In genomic region chr11:68500949-68501350, GRCm38 (mm10) we compare ENCODE assay signal across 18 mouse cellular contexts. TPM values are rescaled to one million over a fixed set of nuclear protein-coding genes. Genes with fewer than 3 reads are reported as not detected.
DNase-seq lines count a peak whose midpoint lies in the region; ATAC-seq and TF ChIP-seq lines count a peak whose summit lies in the region.
"Had no signal": no experiment of that assay in that cellular context is flagged by ENCODE, and none has a peak within 500 bp of the region (broad histone marks: within the 10 kb centered on the region; RNA-seq: fewer than 3 reads in every experiment).

No protein-coding gene starts in this region.

- intact Hi-C loops in left cerebral cortex, postnatal 14 days (cut with DNase I), result no loop called here
- intact Hi-C loops in gastrocnemius, postnatal 36 days (cut with DNase I), result no loop called here

- H3K4me2 ChIP-seq in heart, embryonic 15.5 days, result peak overlapping the region; percentile 30
- H3K4me2 ChIP-seq in midbrain, embryonic 14.5 days (ENCODE audit: low read length), result no peak overlapping the region
- no peak overlapping the region for H3K4me2 ChIP-seq in midbrain, embryonic 16.5 days (ENCODE audit: low read length)
- H3K4me2 ChIP-seq in liver, embryonic 11.5 days, result no peak overlapping the region; the same call in 1 of the 2 replicates
- no peak overlapping the region for H3K4me2 ChIP-seq in stomach, postnatal 0 days (replicated peaks; ENCODE audit: low read depth)
- H3K4me2 ChIP-seq: embryonic facial prominence, embryonic 13.5 days; hindbrain, embryonic 15.5 days; kidney, embryonic 15.5 days; limb, embryonic 15.5 days had no signal

- no peak for TF ChIP-seq EP300 in stomach, postnatal 0 days (optimal IDR thresholded peaks at IDR 0.05)

- H3K27ac ChIP-seq in heart, embryonic 15.5 days, result no peak overlapping the region
- no peak overlapping the region for H3K27ac ChIP-seq in midbrain, embryonic 14.5 days (replicated peaks; ENCODE audit: low read depth, low read length)
- no peak overlapping the region for H3K27ac ChIP-seq in midbrain, embryonic 16.5 days (ENCODE audit: low read length)
- H3K27ac ChIP-seq in liver, embryonic 11.5 days (ENCODE audit: low read depth, low read length), result no peak overlapping the region
- H3K27ac ChIP-seq in stomach, postnatal 0 days (replicated peaks), result no peak overlapping the region
- H3K27ac ChIP-seq: embryonic facial prominence, embryonic 13.5 days; hindbrain, embryonic 15.5 days; kidney, embryonic 15.5 days; limb, embryonic 15.5 days; midbrain, embryonic 10.5 days had no signal

- 9% methylated on average over 14 of the region's 14 CpGs for WGBS in heart, embryonic 15.5 days
- 67% methylated on average over 14 of the region's 14 CpGs for WGBS in midbrain, embryonic 14.5 days
- 67% methylated on average over 14 of the region's 14 CpGs for WGBS in midbrain, embryonic 16.5 days
- WGBS in liver, embryonic 11.5 days, result 11% methylated on average over 14 of the region's 14 CpGs
- WGBS in stomach, postnatal 0 days, result 21% methylated on average over 14 of the region's 14 CpGs

- no peaks in the 10 kb centered on the region for H3K36me3 ChIP-seq in heart, embryonic 15.5 days
- H3K36me3 ChIP-seq in midbrain, embryonic 14.5 days (ENCODE audit: control insufficient read depth, insufficient read depth, low read length), result no peaks in the 10 kb centered on the region
- no peaks in the 10 kb centered on the region for H3K36me3 ChIP-seq in midbrain, embryonic 16.5 days (ENCODE audit: control insufficient read depth, insufficient read depth, low read length)
- no peaks in the 10 kb centered on the region for H3K36me3 ChIP-seq in liver, embryonic 11.5 days (ENCODE audit: control insufficient read depth, insufficient read depth, low read length)
- H3K36me3 ChIP-seq in stomach, postnatal 0 days (ENCODE audit: control insufficient read depth, insufficient read depth, low read length), result no peaks in the 10 kb centered on the region
- H3K36me3 ChIP-seq: embryonic facial prominence, embryonic 13.5 days; hindbrain, embryonic 15.5 days; kidney, embryonic 15.5 days; limb, embryonic 15.5 days; midbrain, embryonic 10.5 days had no signal

- H3K9me3 ChIP-seq in heart, embryonic 15.5 days (replicated peaks), result no peaks in the 10 kb centered on the region
- no peaks in the 10 kb centered on the region for H3K9me3 ChIP-seq in midbrain, embryonic 14.5 days (ENCODE audit: control insufficient read depth, low read length)
- H3K9me3 ChIP-seq in midbrain, embryonic 16.5 days (replicated peaks; ENCODE audit: control insufficient read depth, low read length, poor library complexity, severe bottlenecking), result no peaks in the 10 kb centered on the region
- no peaks in the 10 kb centered on the region for H3K9me3 ChIP-seq in liver, embryonic 11.5 days (ENCODE audit: control insufficient read depth, low read length)
- no peaks in the 10 kb centered on the region for H3K9me3 ChIP-seq in stomach, postnatal 0 days (ENCODE audit: control insufficient read depth, low read length)
- H3K9me3 ChIP-seq: embryonic facial prominence, embryonic 13.5 days; hindbrain, embryonic 15.5 days; kidney, embryonic 15.5 days; limb, embryonic 15.5 days; midbrain, embryonic 10.5 days had no signal

- no peak for DNase-seq in heart, adult 8-10 months (ENCODE audit: low spot score)
- peak; percentile 7 for DNase-seq in midbrain, embryonic 14.5 days
- no peak for DNase-seq in liver, embryonic 11.5 days (ENCODE audit: low spot score)
- peak; percentile 65 for DNase-seq in stomach, postnatal 0 days (ENCODE audit: low spot score)
- no peak for DNase-seq in left cerebral cortex, postnatal 14 days (ENCODE audit: low spot score in 2 of 2)
- no peak for DNase-seq in gastrocnemius, postnatal 36 days
- DNase-seq: adrenal gland, adult 2 months; cerebellum, postnatal 10 days; layer of hippocampus, postnatal 36 days had no signal

- H3K4me1 ChIP-seq in heart, embryonic 15.5 days (replicated peaks), result peaks cover 17% of the 10 kb centered on the region
- H3K4me1 ChIP-seq in midbrain, embryonic 14.5 days (ENCODE audit: control insufficient read depth, insufficient read depth, low read length), result no peaks in the 10 kb centered on the region
- H3K4me1 ChIP-seq in midbrain, embryonic 16.5 days (ENCODE audit: control insufficient read depth, insufficient read depth, low read length), result no peaks in the 10 kb centered on the region
- H3K4me1 ChIP-seq in liver, embryonic 11.5 days (replicated peaks; ENCODE audit: control insufficient read depth, insufficient read depth, low read length), result peaks cover 3% of the 10 kb centered on the region
- no peaks in the 10 kb centered on the region for H3K4me1 ChIP-seq in stomach, postnatal 0 days (replicated peaks; ENCODE audit: control insufficient read depth, insufficient read depth)
- H3K4me1 ChIP-seq: hindbrain, embryonic 15.5 days; midbrain, embryonic 10.5 days had no signal

- H3K4me3 ChIP-seq in heart, embryonic 15.5 days, result no peak overlapping the region
- no peak overlapping the region for H3K4me3 ChIP-seq in midbrain, embryonic 14.5 days (replicated peaks; ENCODE audit: low read depth, low read length)
- no peak overlapping the region for H3K4me3 ChIP-seq in midbrain, embryonic 16.5 days (ENCODE audit: low read depth, low read length)
- no peak overlapping the region for H3K4me3 ChIP-seq in liver, embryonic 11.5 days (ENCODE audit: low read depth, low read length)
- H3K4me3 ChIP-seq in stomach, postnatal 0 days (ENCODE audit: low read depth, low read length), result no peak overlapping the region
- H3K4me3 ChIP-seq: embryonic facial prominence, embryonic 13.5 days; hindbrain, embryonic 15.5 days; kidney, embryonic 15.5 days; limb, embryonic 15.5 days; midbrain, embryonic 10.5 days had no signal

- TF ChIP-seq CTCF in stomach, postnatal 0 days (IDR thresholded peaks at IDR 0.05; ENCODE audit: low read depth), result no peak

- peak; percentile 51 for ATAC-seq in heart, embryonic 15.5 days (replicated peaks; ENCODE audit: insufficient number of reproducible peaks, insufficient read depth, low FRiP score, low read depth)
- ATAC-seq in midbrain, embryonic 14.5 days (ENCODE audit: low FRiP score, low TSS enrichment), result no peak
- ATAC-seq in midbrain, embryonic 16.5 days, result no peak
- ATAC-seq in liver, embryonic 11.5 days (replicated peaks; ENCODE audit: low FRiP score), result 0 out of 2 replicates have a peak, but pooled peaks have one; percentile 53
- ATAC-seq in stomach, postnatal 0 days (ENCODE audit: low FRiP score, low TSS enrichment), result peak; percentile 63

- 0 out of 2 replicates have a peak, but pooled peaks cover under 1% of the 10 kb centered on the region for H3K27me3 ChIP-seq in heart, embryonic 15.5 days
- no peaks in the 10 kb centered on the region for H3K27me3 ChIP-seq in midbrain, embryonic 14.5 days (ENCODE audit: control insufficient read depth, insufficient read depth, low read length)
- H3K27me3 ChIP-seq in midbrain, embryonic 16.5 days (ENCODE audit: control insufficient read depth, insufficient read depth, low read depth, low read length), result no peaks in the 10 kb centered on the region
- peaks cover 22% of the 10 kb centered on the region for H3K27me3 ChIP-seq in liver, embryonic 11.5 days (replicated peaks; ENCODE audit: control insufficient read depth, insufficient read depth, low read length)
- no peaks in the 10 kb centered on the region for H3K27me3 ChIP-seq in stomach, postnatal 0 days (ENCODE audit: control insufficient read depth, insufficient read depth, low read length)
- H3K27me3 ChIP-seq: embryonic facial prominence, embryonic 13.5 days; hindbrain, embryonic 15.5 days; kidney, embryonic 15.5 days; limb, embryonic 15.5 days had no signal

- H3K9ac ChIP-seq in heart, embryonic 15.5 days, result no peak overlapping the region
- no peak overlapping the region for H3K9ac ChIP-seq in midbrain, embryonic 14.5 days (replicated peaks; ENCODE audit: low read length)
- no peak overlapping the region for H3K9ac ChIP-seq in midbrain, embryonic 16.5 days (ENCODE audit: low read depth, low read length)
- no peak overlapping the region for H3K9ac ChIP-seq in liver, embryonic 11.5 days (ENCODE audit: low read depth, low read length)
- no peak overlapping the region for H3K9ac ChIP-seq in stomach, postnatal 0 days (ENCODE audit: low read length)
- H3K9ac ChIP-seq: embryonic facial prominence, embryonic 13.5 days; hindbrain, embryonic 15.5 days; kidney, embryonic 15.5 days; limb, embryonic 15.5 days had no signal

RNA-seq across cellular contexts. Expression of gene Pik3r6, which starts 1.9 kb away (rescaled TPM):
- 4.3 and 7.1 TPM in 2 replicates for polyA plus RNA-seq in heart, embryonic 15.5 days (2015; fragmentation: Nextera tagmentation; extraction: Ambion mirVana)
- total RNA-seq in heart, adult 8-10 months (2022), result 1 to 10 TPM; 2.4 to 6.9 (median 3.8) TPM
- 0.86 and 1.5 TPM in 2 replicates for polyA plus RNA-seq in midbrain, embryonic 14.5 days (2014; fragmentation: Nextera tagmentation; extraction: Ambion mirVana)
- polyA plus RNA-seq in midbrain, embryonic 16.5 days (2015; fragmentation: Nextera tagmentation; extraction: Ambion mirVana), result 1.3 and 2.5 TPM in 2 replicates
- 1.8 and 1.9 TPM in 2 replicates for polyA plus RNA-seq in liver, embryonic 11.5 days (2014; fragmentation: Nextera tagmentation; extraction: Ambion mirVana)
- polyA plus RNA-seq in stomach, postnatal 0 days (2015; fragmentation: Nextera tagmentation; extraction: Ambion mirVana), result 1.3 and 1.8 TPM in 2 replicates
- total RNA-seq in left cerebral cortex, postnatal 14 days (2021), result 1 to 10 TPM; 3.8 to 4.1 TPM
- total RNA-seq in gastrocnemius, postnatal 36 days (2021), result 1 to 10 TPM; 1.4 to 1.9 TPM

RNA-seq across cellular contexts. Expression of gene Mfsd6l, which starts 55.0 kb away (rescaled TPM):
- polyA plus RNA-seq in heart, embryonic 15.5 days (2015; fragmentation: Nextera tagmentation; extraction: Ambion mirVana), result 0.19 TPM in 1 of 2 replicates, not detected in the other
- total RNA-seq in heart, adult 8-10 months (2022), result under 1 TPM in 3 of 4 experiments, not detected in 1; 0.11 to 0.25 (median 0.16) TPM
- polyA plus RNA-seq in midbrain, embryonic 14.5 days (2014; fragmentation: Nextera tagmentation; extraction: Ambion mirVana), result not detected in 2 replicates
- 0.09 TPM in 1 of 2 replicates, not detected in the other for polyA plus RNA-seq in midbrain, embryonic 16.5 days (2015; fragmentation: Nextera tagmentation; extraction: Ambion mirVana)
- not detected in 2 replicates for polyA plus RNA-seq in liver, embryonic 11.5 days (2014; fragmentation: Nextera tagmentation; extraction: Ambion mirVana)
- polyA plus RNA-seq in stomach, postnatal 0 days (2015; fragmentation: Nextera tagmentation; extraction: Ambion mirVana), result 3.7 and 3.9 TPM in 2 replicates
- not detected for total RNA-seq in left cerebral cortex, postnatal 14 days (2021)
- not detected for total RNA-seq in gastrocnemius, postnatal 36 days (2021)
- total RNA-seq: layer of hippocampus, postnatal 36 days had no signal
- polyA plus RNA-seq: forebrain, embryonic 11.5 days; hindbrain, embryonic 15.5 days; midbrain, embryonic 10.5 days; neural tube, embryonic 11.5 days had no signal

Comparison
In these comparisons a context has a peak if more than half of its experiments do, and no peak if none do; other contexts are left out.
1. ATAC-seq: peak in heart, embryonic 15.5 days (single experiment), liver, embryonic 11.5 days (single experiment) and stomach, postnatal 0 days (single experiment); none in midbrain, embryonic 14.5 days (single experiment) and midbrain, embryonic 16.5 days (single experiment).
2. DNase-seq: peak in midbrain, embryonic 14.5 days (single experiment) and stomach, postnatal 0 days (single experiment); none in heart, adult 8-10 months (single experiment), liver, embryonic 11.5 days (single experiment), left cerebral cortex, postnatal 14 days (0 of 2) and gastrocnemius, postnatal 36 days (0 of 2).